Mouse (Mus musculus) olfactory bulb, adult 2 months (tissue): Measurements from ENCODE around the gene Akirin1.

Source experiments
- CTCF ChIP-seq: fragments of 200-500 bp; IDR thresholded peaks from 2 replicates; pipeline ENCODE4 v1.5.1; 2012; ENCODE audit warnings: low read depth, mild to moderate bottlenecking, low read length, moderate library complexity; ENCODE audit not compliant: insufficient read depth
- POLR2A ChIP-seq: fragments of 200-500 bp; IDR thresholded peaks from 2 replicates; pipeline ENCODE4 v1.6.1; 2012; ENCODE audit warnings: mild to moderate bottlenecking, low read depth, low read length, moderate library complexity; ENCODE audit not compliant: insufficient read depth

GRCm38 (mm10) chr4:123767807-123768206 is 17.7 kb upstream of the Akirin1 start:
- TF ChIP-seq POLR2A (no peak), CTCF (no peak)
